Mouse (Mus musculus) limb, embryonic 13.5 days (tissue): ENCODE measurements at regions not wholly inside any gene's neighbourhood (a gene's known extent, or its start where the extent isn't known, plus 50 kb on each side); places are given as distances from the start of the nearest gene placed in this dataset.
"Not testable (repeated sequence)": the region's sequence is repeated elsewhere in the genome, so short reads cannot be mapped to it uniquely, and the experiment has no call there.

Source experiments
- ATAC-seq: fragments of 200-750 bp; cut with Nextera tagmentation; 2 replicates; pipeline ENCODE4 v1.8.0; 2017; ENCODE audit warnings: low read depth, moderate number of reproducible peaks, moderate TSS enrichment; ENCODE audit not compliant: low FRiP score
- H3K27ac ChIP-seq: fragments of 300-500 bp; sonication (generic); 2 replicates; pipeline ENCODE4 v1.5.1; 2015; ENCODE audit warnings: inconsistent platforms, mild to moderate bottlenecking, moderate library complexity
- H3K27me3 ChIP-seq: fragments of 300-500 bp; sonication (generic); 2 replicates; pipeline ENCODE4 v1.6.1; 2015; ENCODE audit warnings: mild to moderate bottlenecking, inconsistent platforms
- H3K36me3 ChIP-seq: fragments of 300-500 bp; sonication (generic); 2 replicates; pipeline ENCODE4 v1.6.1; 2015; ENCODE audit warnings: inconsistent platforms, mild to moderate bottlenecking, moderate library complexity
- H3K4me1 ChIP-seq: fragments of 300-500 bp; sonication (generic); 2 replicates; pipeline ENCODE4 v1.6.1; 2015; ENCODE audit warnings: inconsistent platforms
- H3K4me2 ChIP-seq: fragments of 300-500 bp; sonication (generic); replicated peaks from 2 replicates; pipeline ENCODE4 v1.6.1; 2015; ENCODE audit warnings: inconsistent platforms, mild to moderate bottlenecking, moderate library complexity
- H3K4me3 ChIP-seq: fragments of 300-500 bp; sonication (generic); 2 replicates; pipeline ENCODE4 v1.5.1; 2015; ENCODE audit warnings: moderate library complexity, mild to moderate bottlenecking, inconsistent platforms
- H3K9ac ChIP-seq: fragments of 300-500 bp; sonication (generic); 2 replicates; pipeline ENCODE4 v1.6.1; 2015; ENCODE audit warnings: mild to moderate bottlenecking, inconsistent platforms
- H3K9me3 ChIP-seq: fragments of 300-500 bp; sonication (generic); 2 replicates; pipeline ENCODE4 v1.6.1; 2016; ENCODE audit warnings: inconsistent platforms
- WGBS: fragments of 180-500 bp; shearing (Covaris S2); methylation state at CpG from one replicate; pipeline ENCODE4 v1.1.7; 2015; 5-methylcytosine and 5-hydroxymethylcytosine counted together

DNA sequence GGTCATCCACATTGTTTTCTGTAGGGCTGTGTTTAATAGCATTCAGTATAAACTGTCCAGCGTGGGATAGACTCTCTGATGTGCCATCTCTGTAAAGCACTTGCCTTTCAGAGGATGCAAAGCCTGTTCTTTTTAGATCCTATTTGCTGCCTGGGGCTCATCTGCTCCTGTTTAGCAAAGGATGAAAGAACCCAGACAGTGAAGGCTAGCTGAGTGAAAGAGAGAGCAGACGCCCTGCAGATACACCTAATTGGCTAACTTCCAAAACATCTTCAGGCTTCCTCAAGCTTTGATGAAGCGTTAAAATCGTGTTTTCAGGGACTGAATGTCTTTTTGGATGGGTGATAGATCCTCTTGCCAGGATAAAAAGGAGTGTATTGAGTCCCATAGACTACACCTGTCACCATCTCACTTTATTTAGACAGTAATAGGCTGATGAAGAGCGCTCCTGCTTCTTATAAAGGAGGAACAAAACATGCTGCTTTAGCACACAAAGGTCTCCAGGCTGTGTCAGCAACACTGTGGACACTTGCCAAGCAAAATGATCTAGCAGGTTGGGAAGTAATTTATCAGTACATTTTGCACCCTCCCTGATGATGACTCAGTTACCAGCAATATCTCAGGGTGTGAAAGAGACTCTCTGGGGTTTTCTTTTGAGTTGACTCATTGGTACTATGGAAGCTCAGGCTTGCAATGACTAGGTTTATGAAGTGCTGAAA is 4717.3 kb downstream of the 9330182O14Rik start:
- H3K27me3 ChIP-seq: no peaks in the 10 kb centered on the region
- no peak overlapping the region for H3K4me2 ChIP-seq
- no peaks in the 10 kb centered on the region for H3K9me3 ChIP-seq
- ATAC-seq: no peak
- no peak overlapping the region for H3K27ac ChIP-seq
- no peak overlapping the region for H3K4me3 ChIP-seq
- no peak overlapping the region for H3K9ac ChIP-seq
- H3K4me1 ChIP-seq: no peaks in the 10 kb centered on the region
- WGBS: 49% methylated on average over 5 of the region's 5 CpGs
- no peaks in the 10 kb centered on the region for H3K36me3 ChIP-seq

GRCm38 (mm10) chr15:44857080-44857479 is 4722.9 kb downstream of the 9330182O14Rik start:
- no peak for ATAC-seq
- Histone ChIP-seq H3K4me2 (no peak overlapping the region), H3K4me1 (no peaks in the 10 kb centered on the region), H3K27ac (no peak overlapping the region), H3K9me3 (no peaks in the 10 kb centered on the region), H3K36me3 (no peaks in the 10 kb centered on the region), H3K27me3 (no peaks in the 10 kb centered on the region), H3K9ac (no peak overlapping the region), H3K4me3 (no peak overlapping the region)
- 57% methylated on average over 1 of the region's 1 CpGs for WGBS

DNA sequence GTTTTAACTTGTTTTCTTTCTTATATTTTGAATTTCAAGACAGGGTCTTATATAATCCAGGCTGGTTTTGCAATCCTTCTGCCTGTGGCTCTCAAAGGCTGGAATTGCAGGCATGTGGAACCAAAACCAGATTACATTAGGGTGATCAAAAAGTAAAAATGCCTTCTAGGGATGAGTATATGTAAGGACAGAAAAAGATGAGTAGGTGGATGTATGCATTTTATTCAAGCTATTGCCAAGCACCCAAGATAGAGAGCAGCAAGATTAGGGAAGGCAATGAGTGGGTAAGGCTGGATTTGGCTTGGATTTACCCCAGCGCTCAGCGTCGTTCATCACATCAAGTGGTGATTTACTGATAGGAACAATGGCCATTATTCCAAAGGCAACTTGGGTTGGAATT is 4725.2 kb downstream of the 9330182O14Rik start:
- Histone ChIP-seq H3K4me3 (no peak overlapping the region), H3K4me1 (no peaks in the 10 kb centered on the region), H3K27me3 (no peaks in the 10 kb centered on the region), H3K36me3 (no peaks in the 10 kb centered on the region), H3K9me3 (no peaks in the 10 kb centered on the region), H3K4me2 (no peak overlapping the region), H3K27ac (no peak overlapping the region), H3K9ac (no peak overlapping the region)
- ATAC-seq: no peak
- WGBS: 85% methylated on average over 3 of the region's 3 CpGs

- ATAC-seq: no peak
- Histone ChIP-seq H3K36me3 (no peaks in the 10 kb centered on the region), H3K27me3 (no peaks in the 10 kb centered on the region), H3K4me3 (no peak overlapping the region), H3K4me1 (no peaks in the 10 kb centered on the region), H3K9ac (no peak overlapping the region), H3K27ac (no peak overlapping the region), H3K9me3 (no peaks in the 10 kb centered on the region), H3K4me2 (no peak overlapping the region)
- 96% methylated on average over 1 of the region's 1 CpGs for WGBS
Observed at GRCm38 (mm10) chr15:44860204-44860806, 4726.1 kb downstream of the 9330182O14Rik start.

- WGBS: 83% methylated on average over 3 of the region's 3 CpGs
- no peaks in the 10 kb centered on the region for H3K4me1 ChIP-seq
- no peak overlapping the region for H3K4me3 ChIP-seq
- no peak overlapping the region for H3K4me2 ChIP-seq
- no peak for ATAC-seq
- H3K36me3 ChIP-seq: no peaks in the 10 kb centered on the region
- no peaks in the 10 kb centered on the region for H3K9me3 ChIP-seq
- H3K27ac ChIP-seq: no peak overlapping the region
- H3K9ac ChIP-seq: no peak overlapping the region
- no peaks in the 10 kb centered on the region for H3K27me3 ChIP-seq
Observed at GRCm38 (mm10) chr15:44868537-44868936, 4734.4 kb downstream of the 9330182O14Rik start.

DNA sequence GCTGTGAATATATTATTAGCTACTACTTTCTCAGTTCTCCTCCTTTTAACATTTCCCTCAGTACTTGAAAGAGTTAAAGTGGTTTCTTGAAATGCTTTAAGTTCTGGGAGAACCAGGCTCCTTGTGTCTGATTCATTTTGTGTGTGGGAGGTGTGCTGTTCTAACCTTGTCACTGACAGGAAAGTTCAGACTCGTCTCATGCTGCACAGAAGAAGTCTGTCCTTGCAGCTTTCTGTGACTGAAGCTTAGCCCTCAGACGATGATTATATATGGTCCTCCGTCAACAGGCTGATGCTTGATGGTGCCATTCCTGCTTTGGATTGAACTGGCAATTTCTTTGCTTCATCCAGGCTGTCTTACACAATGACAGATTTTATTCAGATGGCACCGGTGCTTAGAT is 4734.9 kb downstream of the 9330182O14Rik start:
- no peaks in the 10 kb centered on the region for H3K36me3 ChIP-seq
- no peak overlapping the region for H3K4me2 ChIP-seq
- H3K9ac ChIP-seq: no peak overlapping the region
- no peak overlapping the region for H3K27ac ChIP-seq
- no peak overlapping the region for H3K4me3 ChIP-seq
- H3K9me3 ChIP-seq: no peaks in the 10 kb centered on the region
- no peaks in the 10 kb centered on the region for H3K27me3 ChIP-seq
- no peak for ATAC-seq
- 83% methylated on average over 4 of the region's 4 CpGs for WGBS
- no peaks in the 10 kb centered on the region for H3K4me1 ChIP-seq

- no peaks in the 10 kb centered on the region for H3K9me3 ChIP-seq
- no peak overlapping the region for H3K4me2 ChIP-seq
- no peak overlapping the region for H3K4me3 ChIP-seq
- no peak overlapping the region for H3K9ac ChIP-seq
- no peak overlapping the region for H3K27ac ChIP-seq
- H3K27me3 ChIP-seq: no peaks in the 10 kb centered on the region
- no peaks in the 10 kb centered on the region for H3K4me1 ChIP-seq
- ATAC-seq: no peak
- no peaks in the 10 kb centered on the region for H3K36me3 ChIP-seq
- WGBS: 59% methylated on average over 2 of the region's 2 CpGs
Observed at GRCm38 (mm10) chr15:44869672-44870071, 4735.5 kb downstream of the 9330182O14Rik start.

GRCm38 (mm10) chr15:44870934-44871333 is 4736.8 kb downstream of the 9330182O14Rik start:
- H3K4me1 ChIP-seq, H3K27me3 ChIP-seq, H3K9me3 ChIP-seq, H3K9ac ChIP-seq, H3K4me2 ChIP-seq, H3K36me3 ChIP-seq, ATAC-seq, H3K4me3 ChIP-seq, H3K27ac ChIP-seq: not testable (repeated sequence)
- WGBS: 89% methylated on average over 3 of the region's 3 CpGs

- 88% methylated on average over 4 of the region's 4 CpGs for WGBS
- Histone ChIP-seq H3K4me1 (no peaks in the 10 kb centered on the region), H3K4me2 (no peak overlapping the region), H3K36me3 (no peaks in the 10 kb centered on the region), H3K9ac (no peak overlapping the region), H3K9me3 (no peaks in the 10 kb centered on the region), H3K27me3 (no peaks in the 10 kb centered on the region), H3K4me3 (no peak overlapping the region), H3K27ac (no peak overlapping the region)
- no peak for ATAC-seq
Observed at GRCm38 (mm10) chr15:44882219-44882618, 4748.1 kb downstream of the 9330182O14Rik start.

GRCm38 (mm10) chr15:44891544-44891943 is 4757.4 kb downstream of the 9330182O14Rik start:
- Histone ChIP-seq H3K9ac (no peak overlapping the region), H3K27ac (no peak overlapping the region), H3K4me1 (no peaks in the 10 kb centered on the region), H3K4me2 (no peak overlapping the region), H3K27me3 (no peaks in the 10 kb centered on the region), H3K36me3 (no peaks in the 10 kb centered on the region), H3K4me3 (no peak overlapping the region), H3K9me3 (no peaks in the 10 kb centered on the region)
- 50% methylated on average over 1 of the region's 1 CpGs for WGBS
- no peak for ATAC-seq

- no peak for ATAC-seq
- H3K27me3 ChIP-seq: no peaks in the 10 kb centered on the region
Observed at GRCm38 (mm10) chr15:44896220-44896619, 4762.1 kb downstream of the 9330182O14Rik start.

GRCm38 (mm10) chr15:44897572-44897971 is 4763.4 kb downstream of the 9330182O14Rik start:
- Histone ChIP-seq H3K27me3 (no peaks in the 10 kb centered on the region), H3K4me1 (no peaks in the 10 kb centered on the region), H3K9ac (no peak overlapping the region), H3K9me3 (no peaks in the 10 kb centered on the region), H3K4me3 (no peak overlapping the region), H3K4me2 (no peak overlapping the region), H3K36me3 (no peaks in the 10 kb centered on the region), H3K27ac (no peak overlapping the region)
- WGBS: 71% methylated on average over 1 of the region's 1 CpGs
- no peak for ATAC-seq

More at GRCm38 (mm10) chr15:44896220-44896619, 4762.1 kb downstream of the 9330182O14Rik start:
- Histone ChIP-seq H3K4me3 (no peak overlapping the region), H3K27ac (no peak overlapping the region), H3K9ac (no peak overlapping the region), H3K36me3 (no peaks in the 10 kb centered on the region), H3K4me2 (no peak overlapping the region), H3K4me1 (no peaks in the 10 kb centered on the region), H3K9me3 (no peaks in the 10 kb centered on the region)
- 55% methylated on average over 1 of the region's 1 CpGs for WGBS

- Histone ChIP-seq H3K9ac (no peak overlapping the region), H3K4me1 (no peaks in the 10 kb centered on the region), H3K27ac (no peak overlapping the region), H3K27me3 (no peaks in the 10 kb centered on the region), H3K9me3 (no peaks in the 10 kb centered on the region), H3K36me3 (no peaks in the 10 kb centered on the region), H3K4me2 (no peak overlapping the region), H3K4me3 (no peak overlapping the region)
- no peak for ATAC-seq
- WGBS: 69% methylated on average over 2 of the region's 2 CpGs
Observed at GRCm38 (mm10) chr15:44907133-44907532, 4773.0 kb downstream of the 9330182O14Rik start.
